Mouse (Mus musculus) hindbrain, embryonic 16.5 days (tissue): ENCODE results near the gene Dnhd1. TPM values are rescaled to one million over a fixed set of nuclear protein-coding genes. Genes with fewer than 3 reads are reported as not detected.
A peak's percentile ranks its signal among the peaks of the same experiment; 100 is the strongest.
"Not testable (repeated sequence)": the region's sequence is repeated elsewhere in the genome, so short reads cannot be mapped to it uniquely, and the experiment has no call there.

Experiments used
- ATAC-seq: fragments of 200-750 bp; cut with Nextera tagmentation; 2 replicates; pipeline ENCODE4 v1.8.0; 2017; ENCODE audit warnings: moderate TSS enrichment, moderate library complexity
- H3K27ac ChIP-seq: fragments of 300-500 bp; sonication (generic); 2 replicates; pipeline ENCODE4 v1.5.1; 2014; ENCODE audit warnings: low read depth, mild to moderate bottlenecking, control low read depth, low read length, moderate library complexity
- H3K27me3 ChIP-seq: fragments of 300-500 bp; sonication (generic); replicated peaks from 2 replicates; pipeline ENCODE4 v1.6.1; 2014; ENCODE audit warnings: low read length; ENCODE audit not compliant: control insufficient read depth, insufficient read depth
- H3K36me3 ChIP-seq: fragments of 300-500 bp; sonication (generic); 2 replicates; pipeline ENCODE4 v1.6.1; 2014; ENCODE audit warnings: mild to moderate bottlenecking, low read length, moderate library complexity, mixed read lengths; ENCODE audit not compliant: control insufficient read depth, insufficient read depth
- H3K4me1 ChIP-seq: fragments of 300-500 bp; sonication (generic); 2 replicates; pipeline ENCODE4 v1.6.1; 2014; ENCODE audit warnings: low read depth, low read length; ENCODE audit not compliant: control insufficient read depth, insufficient read depth
- H3K4me2 ChIP-seq: fragments of 300-500 bp; sonication (generic); 2 replicates; pipeline ENCODE4 v1.6.1; 2014; ENCODE audit warnings: mild to moderate bottlenecking, low read length, control low read depth, moderate library complexity
- H3K4me3 ChIP-seq: fragments of 300-500 bp; sonication (generic); 2 replicates; pipeline ENCODE4 v1.5.1; 2014; ENCODE audit warnings: mild to moderate bottlenecking, low read length, control low read depth, moderate library complexity
- H3K9ac ChIP-seq: fragments of 300-500 bp; sonication (generic); 2 replicates; pipeline ENCODE4 v1.6.1; 2014; ENCODE audit warnings: low read depth, mild to moderate bottlenecking, control low read depth, low read length, moderate library complexity
- H3K9me3 ChIP-seq: fragments of 300-500 bp; sonication (generic); 2 replicates; pipeline ENCODE4 v1.6.1; 2014; ENCODE audit warnings: mild to moderate bottlenecking, low read length, moderate library complexity; ENCODE audit not compliant: control insufficient read depth
- WGBS: fragments of 180-500 bp; shearing (Covaris S2); extraction: QIAGEN DNeasy Blood & Tissue Kit; methylation state at CpG from one replicate; pipeline ENCODE4 v1.1.7; 2014; 5-methylcytosine and 5-hydroxymethylcytosine counted together
- polyA plus RNA-seq: library from polyadenylated mRNA; unstranded; fragments of >200 nt; fragmentation: Nextera tagmentation; extraction: Ambion mirVana; gene quantifications from 2 replicates; pipeline ENCODE4 v1.2.1, GENCODE M21; 2015

Gene Dnhd1
- polyA plus RNA-seq, 1 experiment from 2014 or later = 1.6 TPM

DNA sequence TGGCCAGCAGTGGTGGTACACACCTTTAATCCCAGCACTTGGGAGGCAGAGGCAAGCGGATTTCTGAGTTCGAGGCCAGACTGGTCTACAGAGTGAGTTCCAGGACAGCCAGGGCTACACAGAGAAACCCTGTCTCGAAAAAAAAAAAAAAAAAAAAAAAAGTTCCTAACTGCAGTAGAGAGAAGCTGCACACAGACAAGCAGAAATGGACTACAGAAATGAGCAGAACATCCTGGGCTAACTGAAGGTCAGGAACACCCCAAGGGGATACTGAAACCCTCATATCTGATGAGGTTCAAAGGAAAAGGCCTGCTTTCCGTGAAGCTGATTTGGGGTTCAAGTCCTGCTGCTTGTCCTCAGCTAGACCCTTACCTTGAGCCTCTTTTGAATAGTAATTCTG, 84.8 kb downstream of the Dnhd1 start:
- peaks cover 20% of the 10 kb centered on the region for H3K36me3 ChIP-seq
- H3K27ac ChIP-seq = not testable (repeated sequence)
- 63% methylated on average over 4 of the region's 4 CpGs for WGBS

DNA sequence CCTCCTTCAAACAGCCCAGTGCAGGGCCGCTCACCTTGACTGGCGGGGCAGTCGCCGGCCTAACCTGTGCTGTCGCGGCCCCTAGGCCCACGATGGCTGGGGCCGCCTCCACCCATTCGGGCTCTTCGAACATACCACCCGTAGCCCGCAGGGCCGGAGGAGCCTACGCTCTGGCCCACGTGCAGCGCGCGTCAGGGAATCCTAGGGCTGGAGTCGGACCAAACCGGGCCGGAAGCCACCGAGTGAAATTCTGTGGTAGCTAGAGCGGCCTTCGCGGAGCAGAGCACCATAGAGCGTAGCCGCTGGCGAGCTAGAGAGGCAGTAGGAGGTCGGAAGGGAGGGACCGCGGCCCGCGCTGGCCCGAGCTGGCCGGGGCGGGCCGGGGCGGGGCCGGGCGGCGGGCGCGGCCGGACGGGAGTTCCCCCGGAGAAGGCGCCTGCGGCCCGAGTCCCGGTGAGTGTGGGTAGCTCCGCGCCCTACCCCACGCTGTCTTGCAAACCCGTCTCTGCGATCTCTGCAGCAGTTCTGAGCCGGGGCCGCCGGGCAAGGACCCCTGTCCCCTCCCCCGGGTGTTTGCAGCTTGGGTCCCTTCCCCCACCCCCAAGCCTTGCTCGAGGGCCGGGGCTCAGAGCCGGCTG, 85.8 kb downstream of the Dnhd1 start, which contains the start of gene Ilk:
Gene Ilk, plus strand, starts transcription at position 329 of the 638 bp plus-strand sequence.
- no peaks in the 10 kb centered on the region for H3K27me3 ChIP-seq
- peaks cover 17% of the 10 kb centered on the region for H3K4me1 ChIP-seq
- H3K27ac ChIP-seq = peak within 1 kb of the TSS; percentile 81
- ATAC-seq = peak; percentile 97
- peak within 1 kb of the TSS; percentile 95 for H3K4me2 ChIP-seq
- peak within 1 kb of the TSS; percentile 76 for H3K4me3 ChIP-seq
- H3K9me3 ChIP-seq = no peaks in the 10 kb centered on the region
- peaks cover 27% of the 10 kb centered on the region for H3K36me3 ChIP-seq
- peak within 1 kb of the TSS; percentile 90 for H3K9ac ChIP-seq
- under 1% methylated on average over 49 of the region's 62 CpGs for WGBS

More for the DNA sequence above, 84.8 kb downstream of the Dnhd1 start:
- H3K9me3 ChIP-seq, H3K27me3 ChIP-seq, ATAC-seq: not testable (repeated sequence)
- peaks cover 17% of the 10 kb centered on the region for H3K4me1 ChIP-seq
- peak overlapping the region; percentile 90 for H3K9ac ChIP-seq
- peak overlapping the region; percentile 76 for H3K4me3 ChIP-seq
- H3K4me2 ChIP-seq = peak overlapping the region; percentile 95

DNA sequence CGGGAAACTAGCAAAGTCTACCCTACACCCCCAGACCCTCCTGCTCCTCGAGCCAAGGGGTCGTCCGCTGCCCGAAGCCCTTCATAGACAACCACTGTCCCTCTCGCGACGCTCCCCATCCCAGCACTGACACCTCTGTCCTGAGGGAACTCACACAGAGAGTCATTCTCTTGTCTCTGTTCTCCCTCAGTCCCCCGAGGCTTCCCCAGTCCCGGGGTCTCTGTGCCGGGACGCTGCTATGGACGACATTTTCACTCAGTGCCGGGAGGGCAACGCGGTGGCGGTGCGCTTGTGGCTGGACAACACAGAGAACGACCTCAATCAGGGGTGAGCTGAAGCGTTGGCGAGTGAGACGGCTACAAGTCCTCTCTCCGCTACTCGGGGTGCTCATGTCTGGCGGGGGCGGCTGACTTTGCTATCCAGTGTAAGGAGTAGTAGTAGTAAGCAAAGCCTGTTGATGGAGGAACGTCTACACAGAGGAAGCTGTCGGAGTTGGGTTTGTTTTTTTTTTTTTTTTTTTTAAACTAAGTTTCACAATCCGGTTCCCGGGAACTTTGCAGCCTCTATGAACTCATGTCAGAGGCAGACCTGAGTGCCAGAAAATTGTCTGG, 86.4 kb downstream of the Dnhd1 start, which contains the start of gene Rrp8:
Gene Rrp8, minus strand, starts transcription at position 475 of the 611 bp plus-strand sequence.
- ATAC-seq = peak; percentile 1; the same call in 1 of the 2 replicates
- no peaks in the 10 kb centered on the region for H3K9me3 ChIP-seq
- peak within 1 kb of the TSS; percentile 81 for H3K27ac ChIP-seq
- H3K9ac ChIP-seq = peak within 1 kb of the TSS; percentile 90
- peaks cover 17% of the 10 kb centered on the region for H3K4me1 ChIP-seq
- peak within 1 kb of the TSS; percentile 76 for H3K4me3 ChIP-seq
- H3K27me3 ChIP-seq = no peaks in the 10 kb centered on the region
- peak within 1 kb of the TSS; percentile 95 for H3K4me2 ChIP-seq
- H3K36me3 ChIP-seq = peaks cover 33% of the 10 kb centered on the region
- WGBS = under 1% methylated on average over 30 of the region's 30 CpGs

DNA sequence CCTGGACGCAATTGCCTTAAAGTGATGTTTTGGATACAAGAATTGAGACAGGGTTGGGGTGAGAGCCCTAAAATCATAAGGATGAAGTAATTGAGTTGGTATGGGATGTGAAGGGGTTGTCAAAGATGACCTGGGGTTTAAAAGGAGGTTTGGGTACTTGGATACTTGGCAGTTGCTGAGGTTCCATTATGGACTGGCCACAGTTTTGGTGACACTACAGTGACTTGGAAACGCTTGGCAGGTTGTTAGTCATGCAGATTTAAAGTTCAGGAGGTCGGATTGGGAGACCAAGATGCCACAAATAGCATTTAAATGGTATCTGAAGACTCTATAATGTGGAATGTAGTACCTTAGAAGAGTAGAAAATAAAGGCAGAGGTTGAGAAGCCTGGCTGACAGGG, 87.0 kb downstream of the Dnhd1 start:
- peaks cover 17% of the 10 kb centered on the region for H3K4me1 ChIP-seq
- no peaks in the 10 kb centered on the region for H3K27me3 ChIP-seq
- peak overlapping the region; percentile 95 for H3K4me2 ChIP-seq
- peak overlapping the region; percentile 90; the same call in 1 of the 2 replicates for H3K9ac ChIP-seq
- peak overlapping the region; percentile 76 for H3K4me3 ChIP-seq
- WGBS = 31% methylated on average over 3 of the region's 3 CpGs
- H3K36me3 ChIP-seq = peaks cover 33% of the 10 kb centered on the region
- ATAC-seq = no peak
- H3K9me3 ChIP-seq = no peaks in the 10 kb centered on the region
- H3K27ac ChIP-seq = no peak overlapping the region

DNA sequence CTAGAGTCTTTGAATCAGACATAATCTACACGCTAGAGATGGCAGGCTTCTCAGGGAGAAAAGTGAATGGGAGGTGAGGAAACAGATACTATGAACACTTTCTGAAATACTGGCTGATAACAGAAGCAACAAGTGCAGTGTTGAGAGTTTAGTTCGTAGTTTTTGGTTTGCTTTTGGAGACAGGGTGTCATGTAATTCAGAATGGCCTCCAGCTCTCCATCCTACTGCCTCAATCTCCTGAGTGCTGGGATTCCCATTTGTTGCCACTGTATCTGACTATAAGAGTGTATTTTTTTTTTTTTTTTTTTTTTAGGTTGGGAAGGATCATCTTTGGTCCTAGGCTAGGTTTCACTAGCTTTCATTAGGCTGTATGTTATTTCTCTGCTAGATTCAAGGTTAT, 87.7 kb downstream of the Dnhd1 start:
- Histone ChIP-seq H3K4me3 (no peak overlapping the region), H3K9ac (no peak overlapping the region), H3K9me3 (no peaks in the 10 kb centered on the region), H3K27ac (no peak overlapping the region), H3K4me1 (peaks cover 20% of the 10 kb centered on the region), H3K4me2 (peak overlapping the region; percentile 6), H3K27me3 (no peaks in the 10 kb centered on the region), H3K36me3 (peaks cover 26% of the 10 kb centered on the region)
- 91% methylated on average over 2 of the region's 2 CpGs for WGBS
- no peak for ATAC-seq

DNA sequence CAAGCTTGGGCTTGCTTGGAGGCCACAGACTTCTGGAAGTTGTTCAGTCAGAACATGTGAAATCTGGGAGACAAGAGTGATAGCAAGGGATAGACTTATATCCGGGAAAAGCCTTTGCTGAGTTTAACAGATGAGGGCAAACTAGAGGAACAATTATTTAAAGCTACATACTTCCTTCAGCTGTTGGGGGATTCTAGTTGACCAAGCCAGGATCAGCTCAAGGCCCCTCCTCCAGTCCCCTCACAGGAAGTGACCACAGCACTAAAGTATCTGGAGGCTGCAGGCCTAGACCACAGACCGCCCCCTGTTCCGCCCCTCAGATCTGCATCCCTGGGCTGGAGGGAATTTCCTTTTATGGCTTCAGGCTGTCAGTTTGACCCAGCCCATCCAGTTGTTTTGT, 88.3 kb downstream of the Dnhd1 start:
- Histone ChIP-seq H3K27ac (peak overlapping the region; percentile 45; the same call in 1 of the 2 replicates), H3K9ac (no peak overlapping the region)
- ATAC-seq = no peak

DNA sequence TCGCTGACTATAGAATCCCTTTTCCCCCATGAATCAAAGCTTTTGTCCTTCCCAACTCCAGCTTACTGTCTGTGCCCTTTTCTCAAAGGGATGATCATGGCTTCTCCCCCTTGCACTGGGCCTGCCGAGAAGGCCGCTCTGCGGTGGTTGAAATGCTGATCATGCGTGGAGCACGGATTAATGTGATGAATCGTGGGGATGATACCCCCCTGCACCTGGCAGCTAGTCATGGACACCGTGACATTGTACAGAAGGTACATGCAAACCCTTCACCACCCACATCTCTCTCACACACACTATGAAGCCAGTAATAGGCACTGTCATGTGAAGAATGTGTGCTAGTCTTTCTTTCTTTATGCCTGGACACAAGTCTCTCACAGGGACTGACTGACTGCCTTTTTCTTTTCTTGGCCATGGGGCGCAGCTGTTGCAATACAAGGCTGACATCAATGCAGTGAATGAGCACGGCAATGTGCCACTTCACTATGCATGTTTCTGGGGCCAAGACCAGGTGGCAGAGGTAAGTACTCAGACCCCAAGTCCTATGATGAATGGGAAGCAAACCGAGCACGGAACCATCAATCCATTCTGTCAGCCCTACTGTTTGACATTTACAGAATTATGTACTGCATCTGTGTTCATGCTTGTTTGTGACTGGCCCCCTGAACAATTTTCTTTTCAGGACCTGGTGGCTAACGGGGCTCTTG, 89.6 kb downstream of the Dnhd1 start:
- Histone ChIP-seq H3K9ac (no peak overlapping the region), H3K4me1 (peaks cover 21% of the 10 kb centered on the region), H3K36me3 (peaks cover 18% of the 10 kb centered on the region), H3K27me3 (no peaks in the 10 kb centered on the region), H3K9me3 (no peaks in the 10 kb centered on the region), H3K27ac (no peak overlapping the region), H3K4me3 (no peak overlapping the region), H3K4me2 (no peak overlapping the region)
- 82% methylated on average over 13 of the region's 13 CpGs for WGBS
- ATAC-seq = no peak

More for the DNA sequence above, 88.3 kb downstream of the Dnhd1 start:
- Histone ChIP-seq H3K9me3 (no peaks in the 10 kb centered on the region), H3K4me3 (no peak overlapping the region), H3K27me3 (no peaks in the 10 kb centered on the region), H3K36me3 (peaks cover 20% of the 10 kb centered on the region), H3K4me1 (peaks cover 25% of the 10 kb centered on the region), H3K4me2 (peak overlapping the region; percentile 6)
- WGBS = 38% methylated on average over 3 of the region's 3 CpGs

DNA sequence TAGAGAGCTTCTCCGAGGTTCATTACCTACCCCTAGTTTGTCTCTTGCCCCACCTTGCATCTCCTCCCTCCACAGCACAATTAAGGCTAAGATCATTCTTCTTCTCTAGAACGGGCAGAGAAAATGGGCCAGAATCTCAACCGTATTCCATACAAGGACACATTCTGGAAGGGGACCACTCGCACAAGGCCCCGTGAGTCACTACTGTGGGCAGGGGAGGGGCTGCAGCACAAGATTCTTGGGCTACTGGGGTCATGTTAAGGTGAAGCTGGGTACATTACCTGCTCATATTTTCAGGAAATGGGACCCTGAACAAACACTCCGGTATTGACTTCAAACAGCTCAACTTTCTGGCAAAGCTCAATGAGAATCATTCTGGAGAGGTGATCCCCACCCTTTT, 90.2 kb downstream of the Dnhd1 start:
- H3K27me3 ChIP-seq = no peaks in the 10 kb centered on the region
- no peak for ATAC-seq
- peaks cover 18% of the 10 kb centered on the region for H3K36me3 ChIP-seq
- no peak overlapping the region for H3K4me3 ChIP-seq
- H3K4me2 ChIP-seq = no peak overlapping the region
- H3K27ac ChIP-seq = no peak overlapping the region
- 88% methylated on average over 6 of the region's 6 CpGs for WGBS
- H3K4me1 ChIP-seq = peaks cover 18% of the 10 kb centered on the region
- no peak overlapping the region for H3K9ac ChIP-seq
- no peaks in the 10 kb centered on the region for H3K9me3 ChIP-seq

DNA sequence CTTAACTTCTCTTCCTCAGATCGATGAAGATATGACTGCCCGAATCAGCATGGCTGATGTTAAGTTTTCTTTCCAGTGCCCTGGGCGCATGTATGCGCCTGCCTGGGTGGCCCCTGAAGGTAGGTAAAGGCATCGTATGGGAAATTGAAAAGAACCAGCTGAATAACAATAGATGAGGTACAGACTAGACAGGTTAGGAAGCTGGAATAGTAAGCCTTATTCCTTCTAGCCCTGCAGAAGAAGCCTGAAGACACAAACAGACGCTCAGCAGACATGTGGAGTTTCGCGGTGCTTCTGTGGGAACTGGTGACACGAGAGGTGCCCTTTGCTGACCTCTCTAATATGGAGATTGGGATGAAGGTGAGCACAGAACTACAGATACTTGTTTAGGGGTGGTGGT, 91.4 kb downstream of the Dnhd1 start:
- Histone ChIP-seq H3K27ac (no peak overlapping the region), H3K27me3 (no peaks in the 10 kb centered on the region), H3K9ac (no peak overlapping the region), H3K36me3 (peaks cover 24% of the 10 kb centered on the region), H3K4me1 (peaks cover 18% of the 10 kb centered on the region), H3K4me3 (no peak overlapping the region), H3K9me3 (no peaks in the 10 kb centered on the region), H3K4me2 (no peak overlapping the region)
- no peak for ATAC-seq
- WGBS = 88% methylated on average over 9 of the region's 9 CpGs
